Mouse (Mus musculus) monocyte, adult 2 months (primary cell): ENCODE data around the gene D130052B06Rik.

Source experiments
- DNase-seq, 2 experiments: peaks; one replicate each; pipeline ENCODE4 v3.0.0; 2022; ENCODE audit warnings: low spot score in 2 of 2, low read depth in 1 of 2

The D130052B06Rik gene

GRCm38 (mm10) chr11:33598986-33599385 lies at the start of gene D130052B06Rik:
TSS of gene D130052B06Rik (plus strand) at chr11:33599302.
- DNase-seq: no peak

DNA sequence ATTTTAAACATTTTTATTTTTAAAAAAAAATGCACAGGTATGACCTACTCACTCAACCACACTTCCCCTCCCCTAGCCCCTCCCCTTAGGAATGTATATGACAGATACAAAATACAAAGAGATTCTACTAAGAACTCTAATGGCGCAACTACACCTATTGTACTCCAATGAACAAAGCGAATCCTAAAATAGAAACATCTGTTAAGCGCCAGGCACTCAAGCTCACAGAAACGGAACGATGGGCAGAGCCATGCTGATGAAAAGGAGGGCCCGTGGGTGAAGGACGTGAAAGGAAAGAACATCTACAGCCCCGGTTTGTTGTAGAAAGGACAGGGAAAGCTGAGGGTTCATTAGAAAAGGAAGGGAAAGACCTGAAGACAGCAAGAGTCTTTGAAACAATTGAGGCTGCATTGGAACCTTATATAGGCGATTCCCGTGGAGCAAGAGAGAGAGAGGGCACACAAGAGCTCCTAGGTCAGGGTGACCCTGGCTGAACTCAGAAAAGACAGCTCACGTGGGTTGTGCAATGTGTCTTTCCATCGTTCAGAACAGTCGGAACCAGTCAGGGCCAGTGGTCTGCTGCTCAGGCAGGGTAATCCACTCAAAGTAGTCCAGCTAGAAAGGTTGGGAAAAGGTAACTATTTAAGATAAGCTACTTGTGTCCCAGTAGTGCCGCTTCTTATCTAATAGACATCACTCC lies 48.1 kb upstream of the D130052B06Rik start:
- DNase-seq: no peak

DNA sequence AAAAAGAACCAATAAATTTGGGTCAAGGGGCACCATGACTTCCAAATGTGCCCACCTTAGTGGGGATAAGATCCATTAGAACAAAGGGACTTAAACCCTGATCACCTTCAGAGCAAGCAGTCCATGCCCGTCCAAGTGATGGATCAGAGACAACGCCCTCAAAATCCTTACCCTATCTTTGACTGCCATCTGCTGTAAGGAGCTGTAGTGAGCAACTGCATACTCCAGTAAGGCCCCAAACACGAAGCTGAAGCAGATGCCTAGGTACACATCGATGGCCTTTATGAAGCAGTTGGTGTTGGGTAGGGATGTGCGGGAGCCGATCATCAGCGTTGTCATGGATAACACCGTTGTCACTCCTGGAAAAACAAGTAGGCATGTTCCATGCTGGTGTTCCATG lies 45.0 kb upstream of the D130052B06Rik start:
- DNase-seq: no peak

- DNase-seq: no peak
Measured at GRCm38 (mm10) chr11:33563921-33564320, 35.2 kb upstream of the D130052B06Rik start.

DNA sequence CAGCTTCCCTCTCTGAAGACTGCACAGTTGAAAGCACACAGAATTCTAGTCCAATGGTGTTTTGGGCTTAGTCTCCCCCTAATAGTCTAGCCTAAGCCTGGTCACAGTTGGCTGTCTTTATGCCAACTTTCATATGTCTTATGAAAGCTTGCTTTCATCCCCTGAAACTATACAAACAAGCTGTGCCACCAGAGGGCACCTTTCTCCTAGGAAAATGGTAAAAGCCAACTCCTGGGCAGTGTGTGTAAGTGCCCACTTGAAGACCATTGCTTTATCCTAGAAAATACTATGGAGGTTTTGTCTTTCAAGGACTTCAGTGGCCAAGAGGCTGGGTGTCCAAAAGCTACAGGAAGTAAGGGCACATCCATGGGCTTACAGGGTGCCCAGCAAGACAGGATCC lies 28.7 kb upstream of the D130052B06Rik start:
- DNase-seq: no peak

- no peak for DNase-seq
Measured at GRCm38 (mm10) chr11:33574944-33575343, 24.2 kb upstream of the D130052B06Rik start.

- DNase-seq: no peak
Measured at GRCm38 (mm10) chr11:33578859-33579258, 20.2 kb upstream of the D130052B06Rik start, which contains the start of gene Gabrp. TSS of gene Gabrp (minus strand) at chr11:33578959.

DNA sequence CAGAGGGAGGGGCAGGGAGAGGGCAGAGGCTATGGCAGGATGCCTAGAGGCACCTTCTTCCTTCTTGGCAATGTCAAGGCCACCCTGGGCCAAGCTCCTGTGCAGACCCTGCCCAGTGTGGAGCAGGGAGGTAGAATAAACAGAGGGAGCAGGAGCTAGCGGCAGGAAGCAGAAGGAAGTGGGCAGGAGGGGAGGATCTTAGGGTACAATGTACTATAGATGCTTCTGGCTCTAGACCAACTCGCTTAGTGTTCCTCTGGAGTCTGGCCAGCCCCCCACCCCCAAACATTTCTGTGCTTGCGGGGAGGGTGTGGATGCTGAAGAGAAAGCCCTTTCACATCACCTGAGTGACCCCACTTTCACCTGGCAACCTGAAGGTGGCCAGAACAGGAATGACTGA lies 19.5 kb upstream of the D130052B06Rik start:
- no peak for DNase-seq

- DNase-seq: no peak
Measured at GRCm38 (mm10) chr11:33586614-33587013, 12.5 kb upstream of the D130052B06Rik start.

DNA sequence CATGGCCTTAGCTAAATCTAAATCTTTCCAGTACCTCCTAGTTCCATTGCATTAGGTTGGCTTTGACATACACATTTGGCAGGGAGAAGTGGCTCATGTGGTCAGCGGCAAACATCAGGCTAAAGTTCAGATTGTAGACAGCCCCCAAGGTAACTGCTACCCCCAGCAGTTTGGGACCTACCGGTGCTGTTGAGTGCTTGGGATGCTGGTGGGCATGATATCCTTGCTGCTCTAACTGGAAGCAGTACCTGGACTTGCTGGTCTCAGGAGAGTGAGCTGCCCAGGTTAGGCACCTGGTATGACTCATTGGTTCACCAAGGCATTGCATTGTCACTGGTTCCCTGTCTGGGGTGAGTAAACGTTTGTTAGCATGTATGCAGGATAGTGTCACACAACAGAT lies 8.3 kb upstream of the D130052B06Rik start:
- DNase-seq: no peak

DNA sequence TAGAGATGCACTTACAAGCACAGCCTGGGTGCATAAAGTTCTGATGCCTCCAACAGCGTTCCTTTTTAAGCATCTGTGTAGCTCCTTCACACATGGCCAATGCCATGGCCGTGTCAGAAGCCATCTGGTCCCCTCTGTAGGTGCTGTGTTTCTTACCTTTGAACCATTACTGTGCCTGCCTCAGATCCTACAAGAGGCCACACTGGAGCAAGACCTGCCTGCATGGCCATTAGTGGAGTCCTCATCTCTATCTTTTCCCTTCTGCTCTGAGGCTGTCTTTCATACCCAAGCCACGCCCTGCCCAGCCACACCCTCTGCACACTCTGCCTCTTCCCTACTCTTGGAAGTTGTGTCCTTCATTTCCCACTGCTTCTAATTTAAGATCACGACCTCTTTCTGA lies 6.3 kb upstream of the D130052B06Rik start:
- no peak for DNase-seq

DNA sequence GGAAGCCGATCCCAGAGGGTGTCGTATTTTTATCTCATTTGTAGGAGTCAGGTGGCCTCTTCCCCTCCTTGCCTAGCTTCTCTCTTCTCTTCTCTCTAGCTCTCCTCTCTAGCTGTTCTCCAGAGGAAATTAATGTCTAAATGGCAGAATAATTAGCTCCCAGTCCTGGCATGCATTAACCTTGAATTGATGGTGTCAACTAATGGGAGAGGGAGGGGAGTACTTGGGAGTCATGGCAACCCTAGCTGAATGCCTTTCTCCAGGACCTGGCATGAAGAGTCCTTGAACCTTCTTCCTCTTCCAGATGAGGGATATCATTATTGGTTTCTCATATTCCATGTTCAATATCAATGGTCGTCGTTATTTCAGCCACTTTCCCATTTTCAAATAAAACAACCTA lies 2.4 kb upstream of the D130052B06Rik start:
- no peak for DNase-seq

DNA sequence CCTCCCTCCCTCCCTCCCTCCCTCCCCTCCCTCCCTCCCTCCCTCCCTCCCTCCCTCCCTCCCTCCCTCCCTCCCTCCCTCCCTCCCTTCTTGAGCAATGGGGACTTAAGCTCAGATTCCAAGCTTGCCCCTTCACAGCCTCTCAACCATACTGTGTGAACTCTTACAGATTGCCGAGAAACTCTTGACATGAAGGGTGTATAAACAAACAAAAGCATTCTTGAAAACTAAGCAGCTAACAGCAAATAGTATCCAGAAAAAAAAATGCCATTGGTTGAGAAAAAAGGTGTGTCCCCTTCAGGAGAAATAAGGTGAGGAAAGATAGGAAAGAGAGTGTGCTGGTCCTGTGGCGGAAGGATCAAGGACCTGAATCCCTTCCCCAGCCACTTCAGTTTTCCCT lies 4.1 kb downstream of the D130052B06Rik start:
- no peak for DNase-seq

- DNase-seq: no peak
Measured at GRCm38 (mm10) chr11:33607784-33608183, 8.7 kb downstream of the D130052B06Rik start.

GRCm38 (mm10) chr11:33614218-33614617 lies 15.1 kb downstream of the D130052B06Rik start:
- no peak for DNase-seq

GRCm38 (mm10) chr11:33627136-33627742 lies 28.1 kb downstream of the D130052B06Rik start:
- DNase-seq: no peak

DNA sequence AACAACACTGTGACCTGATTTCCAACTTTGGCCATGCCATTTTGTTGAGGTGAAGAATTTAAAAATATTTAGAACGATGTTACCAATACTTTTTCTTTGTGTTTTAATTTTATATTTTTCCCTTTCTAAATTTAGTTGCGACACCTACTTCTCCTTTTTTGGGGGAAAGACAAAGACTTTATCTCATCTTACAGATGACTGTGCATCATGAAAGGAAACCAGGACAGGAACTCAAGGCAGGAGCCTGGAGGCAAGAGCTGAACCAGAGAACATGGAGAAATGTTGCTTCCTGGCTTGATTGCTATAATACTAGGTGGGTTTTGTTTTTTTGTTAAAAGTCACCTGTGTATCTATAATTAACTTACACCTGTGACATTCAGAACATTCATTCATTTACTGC lies 38.0 kb downstream of the D130052B06Rik start:
- no peak for DNase-seq

DNA sequence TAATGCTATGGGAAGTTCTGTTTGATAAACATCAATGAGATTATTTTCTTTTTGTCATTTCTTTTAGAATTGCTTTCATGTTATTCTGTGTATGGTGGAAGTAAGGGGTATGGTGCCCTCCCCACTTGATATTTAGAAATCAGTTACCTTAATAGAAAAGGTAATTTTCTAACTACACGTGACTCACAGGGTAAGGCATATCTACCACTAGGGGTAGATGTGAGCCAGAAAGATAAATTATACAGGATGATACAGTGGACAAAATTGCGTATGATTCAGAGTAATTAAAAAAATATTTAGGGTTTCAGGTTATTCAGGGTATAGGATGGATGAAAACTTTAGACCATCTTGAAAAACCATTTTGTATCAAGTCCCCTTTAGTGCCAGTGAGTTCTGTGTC lies 50.3 kb downstream of the D130052B06Rik start:
- DNase-seq: no peak

DNA sequence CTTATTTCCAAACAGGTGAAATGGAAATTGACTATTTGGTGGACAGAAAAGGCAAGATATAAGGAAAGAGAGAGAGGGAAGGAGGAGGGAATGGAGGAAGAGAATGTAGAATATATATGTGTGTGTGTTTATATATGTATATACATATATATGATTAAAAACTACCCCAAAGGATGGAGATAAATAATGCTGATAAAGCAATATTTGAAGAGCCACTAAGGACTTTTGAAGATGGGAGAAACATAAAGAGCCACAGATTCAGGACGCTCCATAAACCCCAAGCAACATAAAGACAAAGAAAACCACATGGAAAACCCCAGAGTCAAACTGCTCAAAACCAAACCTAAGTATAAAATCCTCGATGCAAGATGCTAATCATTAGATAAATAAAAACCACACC lies 55.4 kb downstream of the D130052B06Rik start:
- no peak for DNase-seq

DNA sequence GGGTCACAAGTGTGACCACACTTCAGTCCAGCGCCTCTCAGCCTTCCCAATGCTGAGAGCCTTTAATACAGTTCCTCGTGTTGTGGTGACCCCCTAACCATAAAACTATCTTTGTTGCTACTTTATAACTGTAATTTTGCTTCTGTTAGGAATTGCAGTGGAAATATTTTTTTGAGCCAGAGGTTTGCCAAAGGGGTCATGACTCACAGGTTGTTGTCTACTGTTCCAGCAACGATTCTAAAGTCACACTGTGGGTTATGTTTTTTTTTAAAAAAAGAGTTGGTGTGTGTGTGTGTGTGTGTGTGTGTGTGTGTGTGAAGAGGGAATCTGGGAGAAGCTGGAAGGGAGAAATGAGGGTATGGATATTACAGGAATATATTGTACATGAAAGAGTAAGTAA lies 56.1 kb downstream of the D130052B06Rik start:
- DNase-seq: no peak

DNA sequence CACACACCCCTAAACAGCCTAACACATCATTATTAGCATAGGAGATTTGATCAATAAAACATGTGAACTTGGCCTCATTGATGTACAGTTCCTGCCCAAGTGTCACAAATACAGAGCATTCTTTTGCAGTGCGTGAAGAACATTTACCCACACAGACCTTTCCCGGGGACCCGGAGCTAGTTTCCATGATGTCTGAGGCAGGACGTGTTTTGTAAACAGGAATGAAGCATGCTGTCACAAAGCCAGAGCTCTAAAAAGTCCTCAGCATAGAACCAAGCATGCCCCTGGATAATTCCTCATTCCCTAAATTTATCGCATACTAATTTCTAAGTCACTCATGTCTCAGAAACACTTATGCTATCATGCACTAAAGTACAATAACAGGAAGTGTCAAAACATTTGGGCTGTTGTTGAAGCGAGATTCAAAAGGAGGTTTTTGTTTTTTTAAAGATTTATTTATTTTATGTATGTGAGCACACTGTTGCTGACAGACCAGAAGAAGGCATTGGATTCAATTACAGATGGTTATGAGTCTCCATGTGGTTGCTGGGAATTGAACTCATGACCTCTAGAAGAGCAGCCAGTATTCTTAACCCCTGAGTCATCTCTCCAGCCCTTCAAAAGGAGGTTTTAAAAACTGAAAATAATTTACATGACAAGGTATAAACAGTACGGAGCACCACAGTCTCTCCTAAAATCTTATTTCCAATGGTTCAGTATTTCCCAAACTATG lies 56.9 kb downstream of the D130052B06Rik start:
- DNase-seq: no peak
